Mouse (Mus musculus) embryonic stem cell, embryonic (primary cell): ENCODE measurements around the gene Ssh3.

Source experiments
- CTCF ChIA-PET, 4 experiments: fragments of 300-600 bp in 2 of 4; fragments of 350-600 bp in 2 of 4; sonication (Branson Sonifier 250); formaldehyde crosslinking; loops; one replicate each; lab custom pipeline; 2022; ENCODE audit warnings: inconsistent platforms in 2 of 4; lab: Charles Lee
- POLR2A ChIA-PET, 4 experiments: fragments of 300-600 bp in 2 of 4; fragments of 350-600 bp in 2 of 4; sonication (Branson Sonifier 250); formaldehyde crosslinking; loops; one replicate each; lab custom pipeline; 2022; ENCODE audit warnings: antibody characterized with exemption in 4 of 4, inconsistent platforms in 1 of 4; lab: Charles Lee

Gene Ssh3

DNA sequence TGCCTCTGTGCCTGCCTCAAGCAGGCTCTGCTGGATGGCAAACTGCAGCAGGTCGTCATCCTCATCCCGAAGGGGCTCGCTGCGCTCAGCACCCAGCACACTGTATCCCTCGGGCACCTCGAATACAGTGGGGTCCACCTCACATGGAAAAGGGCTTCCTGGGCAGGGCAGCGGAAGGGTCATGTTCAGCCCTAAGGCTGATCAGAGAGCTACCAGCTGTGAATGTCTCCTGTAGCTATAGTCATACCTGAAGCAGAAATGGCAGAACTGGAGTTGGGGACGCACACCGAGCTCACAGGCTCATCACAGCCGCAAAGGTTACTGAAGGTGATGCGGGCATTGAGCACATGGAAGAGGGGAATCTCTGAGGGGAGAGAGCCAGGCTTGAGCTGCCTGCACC lies 2.0 kb upstream of the Ssh3 start:
- ChIA-PET POLR2A (interaction anchor here in 2 of 4 experiments (0.7 to 3.2 kb wide), 6 partner anchors 11 to 114 kb away, joined by 3 to 26 read pairs (median 4); partner anchors contain the start of genes Ankrd13d (in 2 of the 2) and Rad9a (in 1 of the 2)), CTCF (interaction anchor here in 1 of 4 experiments (1.2 to 5.6 kb wide), 2 partner anchors 12 to 13 kb away, joined by 3 to 33 read pairs; partner anchors contain the start of gene Ankrd13d)

- POLR2A ChIA-PET = interaction anchor here in 2 of 4 experiments (1.1 to 3.2 kb wide), 7 partner anchors 12 to 171 kb away, joined by 3 to 26 read pairs (median 4); partner anchors contain the start of gene Ankrd13d (in 2 of the 2)
- CTCF ChIA-PET = interaction anchor here in 2 of 4 experiments (1.0 to 5.6 kb wide), 2 partner anchors 10 to 13 kb away, joined by 3 to 33 read pairs; partner anchors contain the start of gene Ankrd13d (in 1 of the 2)
Observed at GRCm38 (mm10) chr19:4270187-4270586, 1.2 kb upstream of the Ssh3 start.

GRCm38 (mm10) chr19:4265956-4266355 lies 3.0 kb downstream of the Ssh3 start:
- CTCF ChIA-PET = no interaction called here
- POLR2A ChIA-PET = interaction anchor here in 2 of 4 experiments (1.6 to 1.9 kb wide), 2 partner anchors 8 to 29 kb away, joined by 4 to 7 read pairs; no protein-coding TSS in a partner anchor

DNA sequence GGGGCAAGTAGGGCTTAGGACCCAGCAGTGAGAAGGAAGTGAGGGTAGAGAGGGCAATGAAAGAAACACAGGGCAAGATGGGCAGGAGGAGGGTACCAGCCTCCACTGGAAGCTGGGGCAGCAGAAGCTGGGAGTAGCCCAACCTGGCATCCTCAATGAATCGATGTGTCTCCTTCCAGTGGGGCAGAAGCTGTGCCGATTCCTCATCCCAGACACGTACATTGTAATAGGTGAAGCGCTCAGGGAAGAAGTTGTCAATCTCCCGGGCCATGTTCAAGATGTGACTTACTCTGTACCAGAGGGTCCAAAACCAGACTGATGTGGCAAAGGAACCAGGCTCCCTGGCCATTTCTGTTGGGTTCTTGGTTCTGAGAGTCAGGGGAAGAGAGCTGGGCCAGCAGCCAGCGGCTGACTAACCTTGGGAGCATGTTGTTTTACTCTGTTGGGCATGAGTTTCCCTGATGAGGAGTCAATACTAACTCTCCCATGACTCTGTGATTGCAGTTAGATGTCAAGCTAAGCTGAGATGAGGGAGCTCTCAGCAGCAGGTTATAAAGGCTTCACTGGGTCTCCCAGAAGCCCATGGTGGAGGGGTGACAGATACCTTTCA lies 4.7 kb downstream of the Ssh3 start:
- CTCF ChIA-PET = interaction anchor here in 3 of 4 experiments (0.9 to 2.1 kb wide), 5 partner anchors 8 to 46 kb away, joined by 3 to 8 read pairs (median 3); partner anchors contain the start of gene Ankrd13d (in 1 of the 3)
- POLR2A ChIA-PET = interaction anchor here in 2 of 4 experiments (1.4 to 1.5 kb wide), 3 partner anchors 18 to 222 kb away, joined by 3 to 5 read pairs (median 4); no protein-coding TSS in a partner anchor

DNA sequence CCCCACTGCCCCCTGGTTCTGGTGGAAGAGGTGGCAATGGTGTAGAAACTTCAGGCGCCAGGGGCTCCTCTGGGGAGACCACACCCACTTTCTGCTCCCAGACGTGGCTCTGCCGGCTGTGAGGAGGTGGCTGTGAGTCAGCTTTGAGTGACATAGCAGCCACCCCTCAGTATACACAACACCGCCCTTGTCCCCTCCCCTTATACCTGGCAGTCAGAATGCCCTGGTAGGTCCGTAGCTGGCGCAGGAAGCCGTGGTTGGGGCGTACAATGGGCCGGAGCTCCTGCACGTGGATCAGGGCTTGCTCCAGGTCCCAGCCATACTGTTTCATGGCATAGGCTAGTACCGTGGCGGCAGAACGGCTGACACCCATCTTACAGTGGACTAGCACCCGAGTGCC lies 5.3 kb downstream of the Ssh3 start:
- ChIA-PET CTCF (interaction anchor here in 2 of 4 experiments (0.9 to 2.1 kb wide), 4 partner anchors 8 to 207 kb away, joined by 3 to 8 read pairs (median 3); partner anchors contain the start of gene Ankrd13d (in 1 of the 2)), POLR2A (interaction anchor here in 2 of 4 experiments (0.6 to 1.5 kb wide), 6 partner anchors 18 to 264 kb away, joined by 3 to 5 read pairs (median 4); partner anchors contain the start of genes Gm49405 (in 1 of the 2) and Nudt8 (in 1 of the 2))

DNA sequence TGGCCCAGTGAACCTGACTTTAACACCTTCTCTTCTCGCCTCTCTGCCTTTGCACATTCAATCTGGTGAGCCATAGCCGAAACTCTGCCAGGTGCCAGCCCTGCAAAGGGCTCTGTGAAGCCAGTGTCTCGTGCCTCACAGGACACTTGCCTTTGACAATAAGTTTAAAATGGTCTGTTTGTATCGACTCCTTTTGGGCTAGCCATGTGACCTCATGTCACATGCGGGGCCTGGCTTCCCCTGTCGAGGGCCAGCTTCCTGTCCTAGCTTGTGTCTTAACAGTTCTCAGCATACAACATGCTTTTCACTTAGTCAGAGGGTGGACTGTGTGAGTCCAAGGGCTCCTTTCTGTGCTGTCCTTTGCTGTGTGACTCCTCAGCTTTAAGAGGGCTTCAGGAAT lies 6.2 kb downstream of the Ssh3 start:
- ChIA-PET POLR2A (interaction anchor here in 3 of 4 experiments (0.5 to 1.2 kb wide), 8 partner anchors 10 to 178 kb away, joined by 3 to 4 read pairs (median 3); no protein-coding TSS in a partner anchor), CTCF (interaction anchor here in 3 of 4 experiments (0.6 to 2.1 kb wide), 5 partner anchors 17 to 206 kb away, joined by 3 to 8 read pairs (median 3); partner anchors contain the start of gene Ankrd13d (in 1 of the 3))

- ChIA-PET POLR2A (interaction anchor here in 3 of 4 experiments (0.7 to 1.5 kb wide), 6 partner anchors 22 to 355 kb away, joined by 3 to 9 read pairs (median 4); partner anchors contain the start of gene Ankrd13d (in 2 of the 3)), CTCF (interaction anchor here (0.5 to 2.3 kb wide), 7 partner anchors 8 to 210 kb away, joined by 3 to 11 read pairs (median 6); partner anchors contain the start of genes Ankrd13d (in 1 of the 4) and Ssh3 (in 1 of the 4))
Observed at GRCm38 (mm10) chr19:4261038-4261698, 7.8 kb downstream of the Ssh3 start.

DNA sequence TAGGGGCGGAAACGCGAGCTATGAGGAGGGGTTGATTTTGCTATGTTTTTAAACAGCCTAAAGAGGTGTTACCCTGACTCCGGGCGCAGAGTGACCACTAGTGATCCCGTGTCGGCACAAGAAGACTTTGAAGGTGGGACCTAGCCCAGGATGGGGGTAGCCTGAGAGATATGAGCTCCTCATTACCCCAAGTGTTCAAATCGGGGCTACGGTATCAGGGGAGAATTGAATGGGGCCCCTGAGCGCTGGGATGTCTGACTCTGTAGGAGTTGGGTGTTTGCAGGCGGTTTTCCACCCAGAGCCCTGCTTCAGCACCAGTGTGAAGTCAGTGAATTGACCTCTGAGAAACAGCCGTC lies 11.1 kb downstream of the Ssh3 start:
- CTCF ChIA-PET = interaction anchor here (0.5 to 3.2 kb wide), 42 partner anchors 8 to 388 kb away, joined by 3 to 22 read pairs (median 4); partner anchors contain the start of genes Ankrd13d (in 4 of the 4), Grk2 (in 2 of the 4), Ssh3 (in 2 of the 4) and Gstp2 (in 1 of the 4)

GRCm38 (mm10) chr19:4257216-4257896 lies 11.6 kb downstream of the Ssh3 start:
- POLR2A ChIA-PET = interaction anchor here in 3 of 4 experiments (0.5 to 2.3 kb wide), 29 partner anchors 10 to 1152 kb away, joined by 3 to 8 read pairs (median 3); partner anchors contain the start of genes Ssh3 (in 2 of the 3), Ankrd13d (in 1 of the 3), Cdk2ap2 (in 1 of the 3) and Grk2 (in 1 of the 3)
- CTCF ChIA-PET = interaction anchor here (0.5 to 3.3 kb wide), 44 partner anchors 8 to 477 kb away, joined by 3 to 24 read pairs (median 4); partner anchors contain the start of genes Ankrd13d (in 4 of the 4), Grk2 (in 2 of the 4), Ssh3 (in 2 of the 4) and Gstp2 (in 1 of the 4)

More for the DNA sequence above, 11.1 kb downstream of the Ssh3 start:
- POLR2A ChIA-PET = interaction anchor here in 3 of 4 experiments (0.5 to 2.1 kb wide), 29 partner anchors 9 to 1151 kb away, joined by 3 to 8 read pairs (median 3); partner anchors contain the start of genes Ssh3 (in 2 of the 3), Ankrd13d (in 1 of the 3), Cdk2ap2 (in 1 of the 3) and Grk2 (in 1 of the 3)

DNA sequence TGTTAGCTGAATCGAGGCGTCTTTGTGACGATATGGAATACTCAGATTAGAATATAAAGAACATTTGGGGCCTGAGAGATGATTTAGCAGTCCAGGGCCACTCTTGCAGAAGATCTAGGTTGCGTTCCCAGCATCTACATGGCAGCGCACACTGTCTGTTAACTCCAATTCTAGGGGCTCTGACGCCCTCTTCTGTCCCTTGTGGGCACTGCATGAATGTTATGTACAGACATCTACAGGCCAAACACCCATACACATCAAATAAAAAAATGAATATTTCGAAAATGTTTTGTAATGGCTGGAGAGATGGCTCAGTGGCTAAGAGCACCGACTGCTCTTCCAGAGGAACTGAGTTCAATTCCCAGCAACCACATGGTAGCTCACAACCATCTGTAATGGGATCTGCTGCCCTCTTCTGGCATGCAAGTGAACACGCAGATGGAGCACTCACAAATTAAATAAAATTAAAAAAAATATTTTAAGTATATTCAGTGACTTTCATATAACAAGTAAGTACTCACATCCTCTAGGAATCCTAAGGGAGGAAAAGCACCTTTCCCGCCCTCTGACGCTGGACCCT lies 13.3 kb downstream of the Ssh3 start:
- ChIA-PET POLR2A (interaction anchor here (0.6 to 2.3 kb wide), 11 partner anchors 14 to 343 kb away, joined by 3 to 7 read pairs (median 3); partner anchors contain the start of genes Ndufs8 (in 1 of the 4), Pold4 (in 1 of the 4) and Ssh3 (in 1 of the 4)), CTCF (interaction anchor here (0.6 to 3.3 kb wide), 53 partner anchors 9 to 476 kb away, joined by 3 to 24 read pairs (median 4); partner anchors contain the start of genes Ankrd13d (in 3 of the 4), Pold4 (in 3 of the 4), Ssh3 (in 2 of the 4) and AC109138.7 (in 1 of the 4))

- CTCF ChIA-PET = interaction anchor here (0.6 to 3.3 kb wide), 20 partner anchors 16 to 239 kb away, joined by 3 to 24 read pairs (median 6); partner anchors contain the start of genes Aip (in 1 of the 4), Ankrd13d (in 1 of the 4), Cdk2ap2 (in 1 of the 4) and Grk2 (in 1 of the 4)
- POLR2A ChIA-PET = interaction anchor here in 2 of 4 experiments (1.0 to 1.6 kb wide), 7 partner anchors 29 to 212 kb away, joined by 3 to 5 read pairs (median 3); partner anchors contain the start of genes Ankrd13d (in 1 of the 2) and Gstp2 (in 1 of the 2)
Observed at GRCm38 (mm10) chr19:4254230-4254629, 14.8 kb downstream of the Ssh3 start.

DNA sequence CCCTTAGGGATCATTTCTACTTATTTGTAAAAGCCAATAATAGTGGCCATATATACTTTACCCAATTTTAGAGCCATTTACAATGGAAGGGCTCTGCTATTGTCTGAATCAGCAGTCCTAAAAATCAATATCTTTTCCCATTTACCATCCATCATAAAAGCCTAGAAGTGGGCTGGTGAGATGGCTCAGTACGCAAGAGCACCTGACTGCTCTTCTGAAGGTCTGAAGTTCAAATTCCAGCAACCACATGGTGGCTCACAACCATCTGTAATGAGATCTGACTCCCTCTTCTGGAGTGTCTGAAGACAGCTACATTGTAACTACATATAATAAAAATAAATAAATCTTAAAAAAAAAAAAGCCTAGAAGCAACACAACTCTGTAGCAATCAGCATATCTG lies 20.3 kb downstream of the Ssh3 start:
- POLR2A ChIA-PET = interaction anchor here in 1 of 4 experiments (0.9 to 1.4 kb wide), 3 partner anchors 17 to 81 kb away, joined by 3 to 4 read pairs (median 3); partner anchors contain the start of gene Pold4
- CTCF ChIA-PET = interaction anchor here in 3 of 4 experiments (0.6 to 1.6 kb wide), 8 partner anchors 18 to 230 kb away, joined by 3 to 7 read pairs (median 4); no protein-coding TSS in a partner anchor

GRCm38 (mm10) chr19:4247010-4247409 lies 22.0 kb downstream of the Ssh3 start:
- ChIA-PET CTCF (interaction anchor here in 2 of 4 experiments (1.2 to 1.4 kb wide), 2 partner anchors 18 to 40 kb away, joined by 3 to 7 read pairs; no protein-coding TSS in a partner anchor), POLR2A (interaction anchor here in 1 of 4 experiments (0.6 kb wide), 1 partner anchor 8 kb away, joined by 3 read pairs; no protein-coding TSS in a partner anchor)

GRCm38 (mm10) chr19:4244775-4245174 lies 24.2 kb downstream of the Ssh3 start:
- ChIA-PET POLR2A (interaction anchor here in 2 of 4 experiments (0.9 to 1.8 kb wide), 6 partner anchors 13 to 203 kb away, joined by 3 to 7 read pairs (median 4); partner anchors contain the start of genes Cdk2ap2 (in 1 of the 2), Pold4 (in 1 of the 2) and Ppp1ca (in 1 of the 2)), CTCF (interaction anchor here (0.6 to 4.2 kb wide), 7 partner anchors 11 to 298 kb away, joined by 3 to 20 read pairs (median 4); partner anchors contain the start of gene Rad9a (in 1 of the 4))

DNA sequence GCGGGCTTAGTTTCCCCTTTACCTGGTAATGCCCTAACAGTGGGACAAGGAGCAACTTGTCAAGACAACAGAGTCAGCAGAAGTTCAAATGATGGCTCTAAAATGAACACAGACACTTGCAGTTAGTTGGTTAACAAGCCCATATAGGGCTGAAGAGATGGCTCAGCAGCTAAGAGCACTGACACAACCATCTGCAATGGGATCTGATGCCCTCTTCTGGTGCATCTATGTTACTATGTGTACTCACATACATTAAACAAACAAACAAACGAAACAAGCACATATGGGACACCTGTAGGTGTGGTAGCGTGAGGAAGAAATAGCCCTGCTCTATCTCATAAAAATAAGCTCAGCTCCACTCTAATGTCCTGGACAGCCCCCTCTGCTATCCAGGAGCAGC lies 26.6 kb downstream of the Ssh3 start:
- ChIA-PET CTCF (interaction anchor here (0.6 to 4.2 kb wide), 21 partner anchors 11 to 281 kb away, joined by 3 to 20 read pairs (median 3); partner anchors contain the start of genes Pold4 (in 2 of the 4), Gm49405 (in 1 of the 4) and Nudt8 (in 1 of the 4)), POLR2A (interaction anchor here (0.5 to 1.9 kb wide), 12 partner anchors 9 to 230 kb away, joined by 3 to 7 read pairs (median 3); partner anchors contain the start of genes Ndufv1 (in 1 of the 4), Pold4 (in 1 of the 4), Ppp1ca (in 1 of the 4) and Rad9a (in 1 of the 4))
